Mouse (Mus musculus): Measurements from ENCODE around the gene Tspan31.

Tspan31 gene

GRCm38 (mm10) chr10:127041774-127042338, 28.2 kb downstream of the Tspan31 start:
- DNase-seq (ENCODE audit: low spot score): peak; percentile 85

GRCm38 (mm10) chr10:127041274-127041766, 28.7 kb downstream of the Tspan31 start, which contains the start of the genes Mettl1 and Eef1akmt3:
Mettl1 (plus strand) TSS chr10:127041414.
Eef1akmt3 (minus strand) TSS chr10:127041513.
- no peak for DNase-seq (ENCODE audit: low spot score)

GRCm38 (mm10) chr10:127040569-127041214, 29.4 kb downstream of the Tspan31 start:
- no peak for DNase-seq (ENCODE audit: low spot score)

GRCm38 (mm10) chr10:127037641-127038040, 32.4 kb downstream of the Tspan31 start:
- DNase-seq (ENCODE audit: low spot score): no peak

GRCm38 (mm10) chr10:127036273-127036672, 33.8 kb downstream of the Tspan31 start:
- DNase-seq (ENCODE audit: low spot score): no peak

GRCm38 (mm10) chr10:127033301-127033741, 36.7 kb downstream of the Tspan31 start:
- DNase-seq (ENCODE audit: low spot score): no peak

- peak; percentile 91 for DNase-seq (ENCODE audit: low spot score)
Observed at GRCm38 (mm10) chr10:127030336-127031296, 39.4 kb downstream of the Tspan31 start, which contains the start of gene Tsfm. Tsfm (minus strand) TSS chr10:127030840.

GRCm38 (mm10) chr10:127018422-127018821, 51.6 kb downstream of the Tspan31 start:
- DNase-seq (ENCODE audit: low spot score): no peak

All from lung, postnatal 25 days (tissue).